Mouse (Mus musculus): ENCODE measurements at regions not wholly inside any gene's neighbourhood (a gene's known extent, or its start where the extent isn't known, plus 50 kb on each side); places are given as distances from the start of the nearest gene placed in this dataset.

GRCm38 (mm10) chr5:42989287-42989686 lies 243.7 kb upstream of the Cpeb2 start:
- Histone ChIP-seq H3K36me3 (replicated peaks) (no peaks in the 10 kb centered on the region), H3K9me3 (no peaks in the 10 kb centered on the region), H3K4me1 (no peaks in the 10 kb centered on the region), H3K4me3 (no peak overlapping the region), H3K27ac (replicated peaks) (no peak overlapping the region), H3K27me3 (replicated peaks; ENCODE audit: low read depth, poor library complexity, severe bottlenecking) (no peaks in the 10 kb centered on the region)
- WGBS = 83% methylated on average over 3 of the region's 3 CpGs
- no peak for DNase-seq (ENCODE audit: low spot score)

DNA sequence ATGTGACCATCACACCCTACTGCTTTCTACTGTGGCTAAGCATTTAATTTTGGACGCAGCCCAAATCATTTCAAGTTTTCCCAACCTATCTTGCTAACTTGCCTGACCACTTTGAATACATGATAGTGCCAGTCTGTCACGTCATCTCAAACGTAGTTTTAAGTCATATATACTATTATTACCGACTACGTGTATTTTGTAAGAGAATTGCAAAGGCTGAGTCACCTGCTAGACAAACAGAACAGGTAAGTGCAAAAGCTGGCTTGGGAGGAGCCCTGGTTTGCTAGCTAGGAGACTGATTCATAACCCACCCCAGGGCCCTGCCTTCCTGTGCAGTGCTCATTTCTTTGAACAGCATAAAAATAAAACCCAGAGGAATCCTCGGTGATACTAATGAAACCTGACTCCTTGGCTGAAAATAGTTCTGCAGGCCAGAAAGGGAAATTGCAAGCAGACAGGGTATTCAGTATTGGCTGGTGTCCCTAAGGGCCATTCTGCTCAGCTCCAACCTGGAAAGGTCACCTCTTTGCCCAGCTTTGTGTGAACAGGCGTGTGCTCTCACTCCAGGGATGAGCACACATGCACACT lies 208.9 kb upstream of the Cpeb2 start:
- Histone ChIP-seq H3K36me3 (replicated peaks) (no peaks in the 10 kb centered on the region), H3K27ac (replicated peaks) (no peak overlapping the region), H3K4me3 (no peak overlapping the region), H3K9me3 (no peaks in the 10 kb centered on the region), H3K27me3 (replicated peaks; ENCODE audit: low read depth, poor library complexity, severe bottlenecking) (no peaks in the 10 kb centered on the region), H3K4me1 (peaks cover 5% of the 10 kb centered on the region; the same call in 1 of the 2 replicates)
- WGBS = 73% methylated on average over 7 of the region's 7 CpGs
- peak; percentile 10 for DNase-seq (ENCODE audit: low spot score)

DNA sequence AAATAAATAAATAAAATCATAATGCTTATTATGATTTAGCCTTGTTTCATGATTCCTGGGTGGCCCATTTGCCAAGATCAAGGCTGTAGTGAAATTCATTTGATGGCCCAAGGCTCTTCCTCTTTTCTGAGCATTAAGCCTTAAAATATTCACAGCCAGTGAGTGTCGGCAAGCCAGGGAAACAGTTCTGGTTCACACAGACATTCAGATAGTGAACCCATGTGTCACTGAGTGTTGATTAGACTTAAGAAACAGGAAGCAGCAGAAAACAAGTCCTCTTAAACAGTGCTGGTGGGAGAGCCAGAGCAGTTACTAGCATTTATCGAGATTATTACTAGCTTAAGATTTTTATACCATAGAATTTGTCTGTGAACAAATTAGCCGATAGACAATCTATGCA lies 201.7 kb upstream of the Cpeb2 start:
- no peak for DNase-seq (ENCODE audit: low spot score)
- Histone ChIP-seq H3K9me3 (no peaks in the 10 kb centered on the region), H3K27ac (replicated peaks) (no peak overlapping the region), H3K4me1 (no peaks in the 10 kb centered on the region), H3K36me3 (replicated peaks) (no peaks in the 10 kb centered on the region), H3K27me3 (replicated peaks; ENCODE audit: low read depth, poor library complexity, severe bottlenecking) (no peaks in the 10 kb centered on the region), H3K4me3 (no peak overlapping the region)
- WGBS = 90% methylated on average over 3 of the region's 3 CpGs

GRCm38 (mm10) chr5:43031916-43032315 lies 201.1 kb upstream of the Cpeb2 start:
- Histone ChIP-seq H3K9me3 (no peaks in the 10 kb centered on the region), H3K4me1 (no peaks in the 10 kb centered on the region), H3K36me3 (replicated peaks) (no peaks in the 10 kb centered on the region), H3K27ac (replicated peaks) (no peak overlapping the region), H3K27me3 (replicated peaks; ENCODE audit: low read depth, poor library complexity, severe bottlenecking) (no peaks in the 10 kb centered on the region), H3K4me3 (no peak overlapping the region)
- DNase-seq (ENCODE audit: low spot score) = no peak
- 77% methylated on average over 5 of the region's 5 CpGs for WGBS

- DNase-seq (ENCODE audit: low spot score) = no peak
- no peaks in the 10 kb centered on the region for H3K4me1 ChIP-seq
- H3K9me3 ChIP-seq = no peaks in the 10 kb centered on the region
- H3K27ac ChIP-seq (replicated peaks) = no peak overlapping the region
- H3K36me3 ChIP-seq (replicated peaks) = no peaks in the 10 kb centered on the region
- H3K4me3 ChIP-seq = no peak overlapping the region
- no peaks in the 10 kb centered on the region for H3K27me3 ChIP-seq (replicated peaks; ENCODE audit: low read depth, poor library complexity, severe bottlenecking)
- WGBS = 80% methylated on average over 1 of the region's 1 CpGs
Measured at GRCm38 (mm10) chr5:43034421-43034820, 198.5 kb upstream of the Cpeb2 start.

- Histone ChIP-seq H3K4me3 (no peak overlapping the region), H3K36me3 (replicated peaks) (no peaks in the 10 kb centered on the region), H3K27me3 (replicated peaks; ENCODE audit: low read depth, poor library complexity, severe bottlenecking) (no peaks in the 10 kb centered on the region), H3K27ac (replicated peaks) (no peak overlapping the region), H3K9me3 (no peaks in the 10 kb centered on the region), H3K4me1 (no peaks in the 10 kb centered on the region)
- WGBS = 73% methylated on average over 3 of the region's 3 CpGs
- DNase-seq (ENCODE audit: low spot score) = no peak
Measured at GRCm38 (mm10) chr5:43037592-43037991, 195.4 kb upstream of the Cpeb2 start.

DNA sequence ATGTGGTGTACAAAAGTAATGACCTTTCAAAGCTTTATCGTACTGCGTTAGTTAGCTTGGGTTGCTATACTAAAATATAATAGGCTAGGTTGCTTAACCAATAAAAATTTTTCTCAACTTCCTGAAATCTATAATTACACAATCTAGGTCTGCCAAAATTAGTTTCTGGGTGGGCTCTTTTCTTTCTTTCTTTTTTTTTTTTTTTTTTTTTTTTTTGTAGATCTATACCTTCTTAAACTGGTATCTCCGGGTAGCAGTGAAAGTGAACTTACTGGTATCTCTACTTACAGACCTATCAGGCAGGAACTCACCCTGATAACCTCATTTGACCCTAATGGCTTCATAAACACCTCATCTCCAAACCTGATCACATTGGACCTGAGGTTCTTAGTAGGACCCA lies 193.4 kb upstream of the Cpeb2 start:
- no peak for DNase-seq (ENCODE audit: low spot score)
- H3K27ac ChIP-seq (replicated peaks) = no peak overlapping the region
- no peak overlapping the region for H3K4me3 ChIP-seq
- H3K9me3 ChIP-seq = no peaks in the 10 kb centered on the region
- H3K4me1 ChIP-seq = no peaks in the 10 kb centered on the region
- H3K36me3 ChIP-seq (replicated peaks) = no peaks in the 10 kb centered on the region
- no peaks in the 10 kb centered on the region for H3K27me3 ChIP-seq (replicated peaks; ENCODE audit: low read depth, poor library complexity, severe bottlenecking)
- WGBS = over 99% methylated on average over 3 of the region's 3 CpGs

- no peak for DNase-seq (ENCODE audit: low spot score)
- H3K4me1 ChIP-seq = no peaks in the 10 kb centered on the region
- H3K4me3 ChIP-seq = no peak overlapping the region
- no peaks in the 10 kb centered on the region for H3K27me3 ChIP-seq (replicated peaks; ENCODE audit: low read depth, poor library complexity, severe bottlenecking)
- H3K9me3 ChIP-seq = no peaks in the 10 kb centered on the region
- H3K27ac ChIP-seq (replicated peaks) = no peak overlapping the region
- H3K36me3 ChIP-seq (replicated peaks) = no peaks in the 10 kb centered on the region
- 85% methylated on average over 3 of the region's 3 CpGs for WGBS
Measured at GRCm38 (mm10) chr5:43042585-43042984, 190.4 kb upstream of the Cpeb2 start.

DNA sequence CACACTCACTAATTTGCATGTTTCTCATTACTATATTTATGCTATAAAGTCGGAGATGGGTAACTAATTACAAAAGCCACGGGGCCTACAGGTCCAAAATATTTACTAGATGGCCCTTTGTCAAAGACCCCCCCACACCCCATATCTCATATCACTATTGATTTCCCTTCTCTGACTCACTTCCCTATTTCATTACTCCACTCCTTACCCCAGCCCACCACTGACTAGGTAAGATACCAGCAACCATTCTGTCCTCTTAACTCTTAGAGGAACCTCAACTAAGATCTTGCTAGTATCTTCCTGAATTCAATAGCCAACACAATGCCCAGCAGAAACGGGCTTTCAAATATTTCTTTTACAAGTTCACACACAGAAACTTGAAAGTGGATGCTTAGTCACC lies 187.1 kb upstream of the Cpeb2 start:
- no peak overlapping the region for H3K27ac ChIP-seq (replicated peaks)
- H3K9me3 ChIP-seq = no peaks in the 10 kb centered on the region
- H3K36me3 ChIP-seq (replicated peaks) = no peaks in the 10 kb centered on the region
- WGBS = 90% methylated on average over 3 of the region's 3 CpGs
- no peak for DNase-seq (ENCODE audit: low spot score)
- no peaks in the 10 kb centered on the region for H3K27me3 ChIP-seq (replicated peaks; ENCODE audit: low read depth, poor library complexity, severe bottlenecking)
- H3K4me3 ChIP-seq = no peak overlapping the region
- H3K4me1 ChIP-seq = no peaks in the 10 kb centered on the region

DNA sequence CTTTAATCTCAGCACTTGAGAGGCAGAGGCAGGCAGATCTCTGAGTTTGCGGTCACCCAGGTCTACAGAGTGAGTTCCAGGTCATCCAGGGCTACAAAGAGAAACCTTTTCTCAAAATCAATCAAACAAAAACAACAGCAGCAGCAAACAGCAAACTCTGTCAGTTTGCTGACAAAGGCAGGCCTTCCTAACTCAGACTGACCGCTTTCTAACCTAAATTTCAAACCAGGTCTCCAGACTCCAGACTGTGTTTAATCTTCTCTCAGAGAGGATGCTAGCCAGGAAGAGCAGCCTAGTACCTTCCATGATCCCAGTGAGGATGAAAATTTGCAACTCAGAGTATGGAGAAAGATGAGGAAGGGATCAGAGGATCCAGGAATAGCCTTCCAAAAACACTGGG lies 185.7 kb upstream of the Cpeb2 start:
- no peaks in the 10 kb centered on the region for H3K9me3 ChIP-seq
- DNase-seq (ENCODE audit: low spot score) = no peak
- no peaks in the 10 kb centered on the region for H3K36me3 ChIP-seq (replicated peaks)
- no peaks in the 10 kb centered on the region for H3K4me1 ChIP-seq
- 93% methylated on average over 2 of the region's 2 CpGs for WGBS
- H3K27me3 ChIP-seq (replicated peaks; ENCODE audit: low read depth, poor library complexity, severe bottlenecking) = no peaks in the 10 kb centered on the region
- no peak overlapping the region for H3K27ac ChIP-seq (replicated peaks)
- H3K4me3 ChIP-seq = no peak overlapping the region

- no peak for DNase-seq (ENCODE audit: low spot score)
- no peak overlapping the region for H3K27ac ChIP-seq (replicated peaks)
- no peak overlapping the region for H3K4me3 ChIP-seq
- H3K36me3 ChIP-seq (replicated peaks) = no peaks in the 10 kb centered on the region
- H3K27me3 ChIP-seq (replicated peaks; ENCODE audit: low read depth, poor library complexity, severe bottlenecking) = no peaks in the 10 kb centered on the region
- no peaks in the 10 kb centered on the region for H3K4me1 ChIP-seq
- WGBS = 84% methylated on average over 8 of the region's 8 CpGs
- no peaks in the 10 kb centered on the region for H3K9me3 ChIP-seq
Measured at GRCm38 (mm10) chr5:43048196-43049050, 184.5 kb upstream of the Cpeb2 start.

- H3K4me1 ChIP-seq = no peaks in the 10 kb centered on the region
- H3K9me3 ChIP-seq = no peaks in the 10 kb centered on the region
- no peak overlapping the region for H3K4me3 ChIP-seq
- WGBS = 85% methylated on average over 4 of the region's 4 CpGs
- no peak for DNase-seq (ENCODE audit: low spot score)
- no peak overlapping the region for H3K27ac ChIP-seq (replicated peaks)
- no peaks in the 10 kb centered on the region for H3K36me3 ChIP-seq (replicated peaks)
- H3K27me3 ChIP-seq (replicated peaks; ENCODE audit: low read depth, poor library complexity, severe bottlenecking) = no peaks in the 10 kb centered on the region
Measured at GRCm38 (mm10) chr5:43049381-43050301, 183.3 kb upstream of the Cpeb2 start.
